Mouse (Mus musculus) urinary bladder, postnatal 10 days (tissue): ENCODE results near the gene Nr2f1.

Experiments used
- DNase-seq: peaks from one replicate; pipeline ENCODE4 v3.0.0; 2022; ENCODE audit warnings: low spot score

Gene Nr2f1

DNA sequence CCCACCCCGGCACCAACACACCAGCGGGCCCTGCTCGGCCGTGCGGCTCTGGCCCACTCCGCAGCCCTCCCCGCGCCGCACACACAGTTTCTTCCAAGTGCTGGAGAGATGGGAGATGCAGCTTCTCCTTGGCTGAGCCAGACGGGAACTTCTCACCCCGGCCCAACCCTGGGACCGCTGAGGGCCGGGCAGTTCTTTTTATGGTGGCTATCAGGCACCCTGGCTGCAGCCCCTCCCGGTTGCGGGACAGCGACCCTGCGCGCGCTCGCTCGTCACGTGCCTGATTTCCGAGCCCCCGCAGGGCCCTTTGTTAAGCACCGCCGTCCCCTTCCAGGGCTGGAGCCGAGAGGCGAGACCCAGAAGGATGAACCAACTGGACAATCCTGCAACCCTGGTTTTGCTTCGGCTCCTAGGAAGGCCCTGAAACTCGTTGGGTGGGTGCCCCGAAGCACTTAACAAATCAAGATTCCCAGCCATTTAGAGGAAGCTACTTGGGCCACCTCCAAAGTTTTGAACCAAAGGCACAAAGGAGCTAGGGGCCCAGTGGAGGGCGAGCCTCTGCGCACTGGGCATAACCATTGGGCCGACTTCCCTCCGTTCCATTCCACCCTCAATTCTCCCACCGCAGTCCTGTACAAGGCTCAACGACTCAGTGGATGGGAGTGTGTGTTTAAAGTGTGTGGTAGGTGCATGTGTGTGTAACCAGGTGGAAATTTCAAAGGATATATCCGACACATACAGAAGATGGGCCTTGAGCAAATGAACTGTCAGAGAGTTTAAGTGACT, 20.1 kb downstream of the Nr2f1 start:
- DNase-seq: no peak

DNA sequence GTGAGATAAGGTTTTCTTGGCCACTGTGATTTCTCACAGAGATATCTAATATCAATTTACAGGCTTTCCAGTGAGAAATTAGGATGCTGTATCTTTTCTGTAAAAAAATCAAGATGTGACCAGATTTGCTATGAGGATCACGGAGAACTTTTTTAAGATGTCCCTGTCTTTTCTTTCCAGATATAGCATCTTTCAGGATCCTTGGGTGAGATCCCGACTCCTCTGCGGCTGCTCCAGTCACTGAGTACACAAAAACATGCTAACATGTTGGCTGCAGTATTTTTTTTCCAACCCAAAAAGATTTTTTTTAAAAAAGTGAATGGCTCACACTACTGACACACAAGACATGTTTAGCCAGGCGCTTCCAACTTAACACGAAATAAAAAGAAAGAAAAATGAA, 20.8 kb downstream of the Nr2f1 start:
- no peak for DNase-seq

DNA sequence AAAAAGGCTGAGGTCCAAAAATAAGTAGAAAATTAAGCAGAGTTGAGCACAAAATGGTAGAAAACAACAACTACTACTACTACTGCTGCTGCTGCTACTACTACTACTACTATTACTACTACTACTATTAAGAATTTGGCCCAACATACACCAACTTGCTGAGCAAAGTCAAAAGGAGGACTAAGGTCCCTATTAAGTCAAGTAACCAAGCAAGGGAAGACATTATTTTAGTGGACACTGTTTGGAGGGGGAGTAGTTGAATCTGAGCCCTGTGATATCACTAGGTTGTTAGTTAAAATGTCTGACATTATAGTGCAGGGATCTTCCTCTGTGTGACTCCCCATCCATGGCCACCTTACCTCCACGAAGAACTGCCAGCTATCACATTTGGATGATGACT, 21.5 kb downstream of the Nr2f1 start:
- DNase-seq: no peak

DNA sequence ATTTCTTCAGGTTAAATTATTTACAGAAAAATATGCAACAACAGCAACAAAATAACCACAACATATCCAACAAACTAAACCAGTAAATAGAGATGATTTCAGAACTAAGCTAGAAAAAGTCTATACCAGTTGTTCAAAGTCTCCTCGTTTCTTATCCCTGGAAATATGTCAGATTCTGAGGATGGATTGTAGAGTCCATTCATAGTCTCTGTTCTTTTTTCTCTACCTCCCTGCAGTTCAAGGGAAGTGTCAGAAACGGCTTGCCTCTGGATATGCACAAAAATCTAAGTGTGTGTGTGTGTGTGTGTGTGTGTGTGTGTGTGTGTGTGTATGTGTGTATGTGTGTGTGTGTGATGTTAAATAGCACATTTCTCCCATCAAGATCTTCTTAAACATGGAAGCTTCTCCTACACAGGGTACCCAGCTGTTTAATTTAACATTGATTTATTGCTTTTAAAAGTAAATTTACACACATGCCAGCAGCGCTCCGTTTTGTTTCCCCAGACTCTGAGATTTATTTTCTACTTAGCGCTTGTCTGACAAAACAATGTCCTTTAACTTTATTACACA, 22.1 kb downstream of the Nr2f1 start:
- DNase-seq: no peak

DNA sequence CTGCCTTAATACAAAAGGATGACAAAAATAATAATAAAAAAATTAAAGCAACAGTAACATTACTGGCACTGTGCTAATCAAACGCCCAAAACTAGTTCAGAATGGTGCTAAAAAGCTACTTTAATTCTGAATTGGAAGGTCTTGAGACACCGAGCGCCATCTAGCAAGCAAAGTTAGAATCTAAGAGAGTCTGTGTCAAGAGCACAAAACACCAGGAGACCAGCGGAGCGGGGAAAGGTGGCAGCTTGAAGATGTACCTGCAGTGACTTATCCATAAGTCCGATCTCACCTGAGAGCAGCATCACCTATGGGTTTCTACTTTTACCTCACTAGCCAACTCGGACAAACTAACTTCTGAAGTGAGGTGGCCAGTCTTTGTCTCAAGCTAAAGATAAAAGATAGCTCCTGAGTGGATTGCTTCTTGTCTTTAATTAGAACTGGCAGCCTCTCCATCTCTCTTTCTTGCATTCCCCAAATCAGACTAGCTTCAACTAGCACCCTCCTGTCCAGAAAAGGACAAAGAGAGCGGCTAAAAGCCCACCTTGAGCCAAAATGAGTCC, 23.7 kb downstream of the Nr2f1 start:
- DNase-seq: no peak

DNA sequence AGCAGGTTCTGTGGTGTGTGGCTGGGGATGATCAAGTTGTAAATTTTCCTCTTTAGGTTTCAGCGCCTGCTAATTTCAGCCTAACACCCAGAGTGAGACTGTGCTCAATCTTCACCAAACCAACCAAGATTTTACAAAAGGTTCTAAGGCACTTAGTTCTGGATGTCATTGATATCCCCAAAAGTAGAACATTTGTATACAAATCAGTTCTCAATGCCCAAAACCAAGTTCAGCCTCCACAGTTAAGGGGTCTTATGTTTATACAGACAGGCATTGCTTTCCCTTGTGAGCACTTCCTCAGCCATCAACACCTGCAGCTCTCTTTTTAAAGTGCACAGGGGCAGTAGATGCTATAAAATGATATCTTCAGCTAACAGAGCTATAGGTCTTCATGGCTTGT, 24.7 kb downstream of the Nr2f1 start:
- no peak for DNase-seq

DNA sequence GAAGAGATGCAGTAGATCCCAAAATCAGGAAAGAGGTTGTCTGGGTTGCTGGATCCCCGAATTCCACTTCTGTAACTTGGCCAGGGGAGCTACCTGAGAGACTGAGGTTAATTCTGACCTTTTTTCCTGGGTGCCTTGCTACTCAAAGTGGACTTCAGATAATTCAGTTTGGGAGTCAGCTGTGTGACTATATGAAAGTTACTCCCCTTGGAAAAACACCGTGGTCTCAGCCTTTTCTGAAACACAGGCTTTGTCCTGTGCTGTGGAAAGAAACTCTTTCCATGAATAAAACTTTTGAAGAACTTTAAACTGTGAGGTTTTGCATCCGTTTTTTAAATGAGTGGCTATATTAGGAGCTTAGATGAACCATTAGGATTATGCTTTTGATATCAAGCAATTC, 25.4 kb downstream of the Nr2f1 start:
- no peak for DNase-seq

DNA sequence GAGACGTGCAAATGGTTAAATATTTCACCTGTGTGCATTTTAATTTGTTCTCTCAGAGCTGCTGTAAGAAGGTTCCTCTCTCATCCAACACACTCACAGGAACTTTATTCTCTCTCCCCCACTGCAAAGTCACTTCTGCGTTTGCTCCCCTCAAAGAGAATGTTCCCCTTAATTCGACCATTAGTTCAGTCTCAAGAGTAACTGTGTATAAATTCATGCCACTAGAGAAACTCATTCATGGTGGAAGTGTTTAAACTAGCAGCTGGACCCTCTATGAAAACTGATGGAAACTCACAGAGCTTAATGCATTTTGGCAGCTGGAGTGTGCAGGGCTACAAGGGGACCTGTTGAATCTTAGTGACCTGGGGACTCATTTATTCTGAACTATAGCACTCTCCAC, 26.7 kb downstream of the Nr2f1 start:
- no peak for DNase-seq

DNA sequence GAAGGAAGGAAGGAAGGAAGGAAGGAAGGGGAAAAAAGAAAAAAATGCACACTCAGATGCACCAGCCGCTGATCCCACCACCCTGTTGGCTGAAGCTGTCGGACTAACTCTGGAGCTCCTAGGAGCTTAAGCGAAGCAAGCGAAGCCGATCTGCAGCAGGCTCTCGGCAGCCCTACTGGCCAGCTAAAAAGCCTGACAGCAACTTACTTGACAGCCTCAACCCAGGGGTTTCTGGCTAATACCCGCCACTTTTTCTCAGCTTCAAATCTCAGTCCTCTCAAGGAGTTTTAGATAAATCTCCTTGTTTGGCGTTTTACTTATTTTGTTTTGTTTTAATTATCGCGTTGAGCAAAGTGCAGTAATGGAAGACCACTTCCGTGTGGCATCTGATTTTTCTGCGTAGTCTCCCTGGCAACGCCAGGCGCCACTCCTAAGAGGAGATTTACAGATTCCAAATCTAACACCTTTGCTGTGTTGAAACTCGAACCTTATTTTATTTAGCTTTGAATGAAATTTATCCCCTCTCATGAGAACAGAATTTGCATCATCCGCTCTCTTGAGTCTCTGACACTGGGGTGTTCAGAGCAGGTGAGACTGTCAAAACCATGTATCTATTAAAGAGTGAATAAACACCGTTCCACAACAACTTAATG, 27.4 kb downstream of the Nr2f1 start:
- DNase-seq: no peak

DNA sequence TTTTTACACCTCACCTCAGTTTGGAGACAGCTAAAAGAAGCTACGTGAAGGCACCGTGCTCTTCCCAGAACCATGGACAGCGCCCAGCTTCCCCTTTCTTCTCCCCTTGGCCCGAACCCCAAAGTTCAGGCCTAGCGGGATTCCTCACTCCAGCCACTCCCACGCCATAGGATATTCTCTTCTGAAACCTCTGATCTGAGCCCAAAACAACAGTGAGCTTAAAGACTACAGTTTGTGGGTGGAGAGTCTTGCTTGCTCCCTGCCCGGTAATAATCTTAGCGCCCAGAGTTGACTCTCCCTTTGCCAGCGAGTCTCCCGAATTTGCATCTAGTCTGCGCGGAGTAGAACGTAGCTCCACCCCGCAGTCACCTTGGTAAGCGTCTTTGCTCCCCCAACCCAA, 28.2 kb downstream of the Nr2f1 start:
- no peak for DNase-seq

DNA sequence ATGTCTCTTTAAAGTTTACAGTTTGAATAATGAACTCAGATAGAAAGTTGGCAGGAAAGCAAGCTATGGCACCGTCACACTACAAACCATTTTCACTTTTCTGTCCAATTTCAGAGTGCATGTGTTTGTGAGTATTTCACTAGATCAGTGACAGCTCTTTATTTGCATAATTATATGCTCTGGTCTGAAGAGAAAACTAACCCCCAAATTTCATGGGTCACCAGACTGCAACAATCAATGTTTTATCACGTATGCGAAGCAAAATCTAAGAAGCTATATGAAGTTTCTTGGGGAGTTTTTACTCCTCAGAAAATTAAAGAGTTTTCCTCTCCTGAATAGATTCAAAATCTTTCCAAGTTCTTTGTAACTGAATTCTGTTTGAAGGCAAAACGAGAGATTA, 31.4 kb downstream of the Nr2f1 start:
- DNase-seq: no peak

DNA sequence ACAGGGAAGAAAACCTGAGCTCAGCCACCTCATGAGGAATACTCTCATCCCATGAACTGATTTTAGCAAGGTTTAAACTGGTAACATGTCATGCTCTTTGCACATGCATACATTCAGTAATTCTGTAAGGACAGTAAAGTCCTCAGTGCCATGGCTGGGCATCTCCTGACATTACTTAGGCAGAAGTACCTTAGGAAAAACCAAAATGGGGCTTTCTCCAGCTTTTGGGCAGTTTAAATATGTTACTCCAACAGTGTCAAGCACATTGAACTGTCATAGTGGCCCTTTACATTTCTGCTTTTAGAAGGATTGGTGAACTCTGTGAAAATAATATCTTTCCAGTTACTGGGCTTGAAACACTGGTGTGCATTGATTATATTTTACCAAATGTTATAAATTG, 34.6 kb downstream of the Nr2f1 start:
- no peak for DNase-seq

DNA sequence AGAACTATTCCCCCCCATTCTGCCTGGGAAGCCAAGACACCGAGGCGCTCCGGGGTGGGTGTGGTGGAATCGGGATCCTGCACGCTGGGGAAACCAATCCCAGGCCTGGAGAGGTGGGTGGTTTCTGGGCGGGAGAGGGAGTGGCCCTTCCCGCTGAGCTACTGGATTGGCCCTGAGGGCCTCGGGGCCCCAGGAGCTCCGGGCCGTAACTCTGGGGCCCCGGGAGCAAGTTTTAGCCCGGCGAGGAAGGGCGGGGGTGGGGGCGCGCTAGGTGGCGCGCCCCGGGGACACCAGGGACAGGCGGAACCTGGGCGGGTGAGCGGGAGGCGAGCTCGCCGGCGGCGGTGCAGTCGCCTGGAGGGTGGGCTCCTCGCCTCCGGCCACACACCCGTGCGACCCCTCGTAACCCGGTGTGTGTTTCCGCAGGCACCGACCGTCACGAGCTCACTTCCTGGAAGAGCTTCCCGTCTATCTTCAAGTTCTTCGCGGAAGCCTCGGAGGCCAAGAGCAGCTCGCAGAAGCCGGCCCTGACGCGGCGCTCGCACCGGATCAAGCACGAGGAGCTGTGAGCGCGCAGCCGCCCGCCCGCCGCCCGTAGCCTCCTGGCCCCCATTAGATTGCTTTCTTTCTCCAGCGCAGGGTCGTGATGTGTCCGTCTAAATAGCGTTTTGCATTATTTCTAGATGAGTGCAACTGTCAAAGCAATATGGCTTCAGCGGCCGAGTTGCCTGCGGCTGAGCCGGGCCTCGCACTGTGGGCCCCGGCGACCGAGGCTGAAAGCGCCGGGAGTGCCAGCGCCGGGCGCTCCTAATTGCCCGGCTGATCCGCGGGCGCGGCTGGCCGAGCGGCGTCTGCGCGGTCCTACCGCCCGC, 36.2 kb downstream of the Nr2f1 start:
- no peak for DNase-seq

DNA sequence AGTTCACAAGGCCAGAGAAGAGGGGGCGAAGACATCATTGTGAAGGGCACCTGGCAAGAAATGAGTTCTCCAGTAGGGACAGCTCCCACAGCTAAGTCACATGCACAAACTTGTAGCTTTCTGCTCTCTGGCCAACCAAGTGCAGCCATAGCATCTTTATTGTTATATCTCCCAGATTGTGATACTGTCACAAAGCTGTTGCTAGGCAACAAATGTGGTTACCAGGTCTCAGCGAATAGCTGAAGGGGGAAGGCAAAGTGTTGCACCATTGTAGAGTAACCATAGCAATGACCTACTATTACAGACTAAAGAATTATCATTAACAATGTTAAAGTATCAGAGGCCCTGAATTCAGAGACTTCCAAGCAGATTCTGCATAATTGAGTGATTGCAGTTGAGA, 37.4 kb downstream of the Nr2f1 start:
- no peak for DNase-seq

DNA sequence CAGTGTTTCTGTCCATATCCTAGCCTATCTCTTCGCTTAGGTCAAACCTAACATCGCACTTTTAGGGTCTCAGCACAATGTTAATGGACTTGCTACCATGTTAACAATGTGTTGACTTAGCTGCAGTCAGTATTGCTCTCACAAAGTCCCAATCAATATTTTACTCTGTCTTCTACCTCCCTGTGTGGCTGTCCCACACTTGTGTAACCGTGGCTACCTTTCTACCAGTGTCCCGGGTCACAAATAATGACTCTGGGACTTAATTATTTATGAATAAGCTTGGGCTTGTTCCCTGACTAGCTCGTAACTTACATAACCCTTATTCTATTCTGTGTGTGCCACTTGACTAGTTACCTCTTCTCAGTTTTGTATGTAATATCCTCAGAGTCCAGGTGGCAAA, 42.1 kb downstream of the Nr2f1 start:
- no peak for DNase-seq
